Mouse (Mus musculus) lung, postnatal 4 days (tissue): Measurements from ENCODE around the gene Ncoa3.

ENCODE experiments used
- DNase-seq, 2 experiments: peaks; one replicate each; pipeline ENCODE4 v3.0.0; 2021

Ncoa3 gene

DNA sequence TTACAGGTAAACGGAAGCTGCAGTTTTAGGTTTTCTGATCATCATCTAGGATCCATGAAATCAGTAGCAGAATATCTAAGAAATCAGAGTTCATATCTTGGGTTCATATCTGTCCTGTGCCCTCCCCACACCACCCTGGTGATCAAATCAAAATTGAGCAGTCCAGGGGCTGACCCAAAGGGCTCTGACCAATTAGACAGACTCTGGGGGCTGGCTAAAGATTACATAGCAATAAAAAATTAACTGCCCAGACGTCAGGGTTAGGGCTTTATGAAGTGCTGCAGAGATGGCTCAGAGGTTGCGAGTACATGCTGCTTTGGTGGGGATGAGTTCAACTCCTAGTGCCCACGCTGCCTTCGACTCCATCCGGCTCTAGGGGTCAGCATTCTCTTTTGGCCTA is 14.6 kb downstream of the Ncoa3 start:
- DNase-seq = peak in 1 of 2 experiments; percentile 49

DNA sequence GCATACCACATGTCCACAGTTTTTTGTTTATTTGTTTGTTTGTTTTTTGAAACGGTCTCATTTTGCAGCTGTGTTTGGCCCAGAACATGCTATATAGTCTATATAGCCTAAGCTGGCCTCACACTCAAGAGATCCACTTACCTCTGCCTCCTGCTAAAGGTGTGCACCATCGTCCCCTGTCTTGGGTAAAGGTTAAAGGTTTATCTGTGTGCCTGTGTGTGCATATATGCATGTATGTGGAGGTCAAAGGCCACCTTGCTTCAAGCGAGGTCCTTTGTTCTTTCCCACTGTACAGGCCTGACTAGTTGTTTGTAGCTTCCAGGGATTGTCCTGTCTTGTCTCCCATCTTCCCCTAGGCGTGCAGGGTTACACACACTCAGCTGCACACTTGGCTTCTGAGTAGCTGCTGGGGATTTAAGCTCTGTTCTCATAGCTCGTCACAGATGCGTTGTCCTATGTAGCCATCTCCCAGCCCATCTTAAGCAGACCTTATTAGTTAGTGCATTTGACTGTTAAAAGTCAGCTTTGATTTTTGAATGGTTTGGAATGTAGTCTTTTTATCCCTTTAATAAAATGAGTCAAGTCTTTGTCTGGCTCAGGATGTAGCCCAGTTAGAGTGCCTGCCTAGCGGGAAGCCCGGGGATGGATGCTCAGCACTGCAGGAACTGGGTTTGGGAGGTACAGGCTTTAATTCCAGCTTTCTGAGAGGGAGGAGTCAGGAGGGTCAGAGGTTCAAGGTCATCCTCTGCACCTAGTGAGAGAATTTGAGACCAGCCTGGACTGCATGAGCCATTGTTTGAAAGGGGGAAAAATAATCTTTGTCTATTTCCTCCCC is 16.3 kb downstream of the Ncoa3 start:
- DNase-seq = no peak

- peak in 1 of 2 experiments; percentile 53 for DNase-seq
Observed at GRCm38 (mm10) chr2:166009393-166009947, 17.0 kb downstream of the Ncoa3 start.

- peak in 1 of 2 experiments; percentile 33 for DNase-seq
Observed at GRCm38 (mm10) chr2:166010321-166010720, 17.9 kb downstream of the Ncoa3 start.

GRCm38 (mm10) chr2:166011422-166011821 is 19.0 kb downstream of the Ncoa3 start:
- DNase-seq = no peak

GRCm38 (mm10) chr2:166012145-166012544 is 19.7 kb downstream of the Ncoa3 start:
- no peak for DNase-seq

DNA sequence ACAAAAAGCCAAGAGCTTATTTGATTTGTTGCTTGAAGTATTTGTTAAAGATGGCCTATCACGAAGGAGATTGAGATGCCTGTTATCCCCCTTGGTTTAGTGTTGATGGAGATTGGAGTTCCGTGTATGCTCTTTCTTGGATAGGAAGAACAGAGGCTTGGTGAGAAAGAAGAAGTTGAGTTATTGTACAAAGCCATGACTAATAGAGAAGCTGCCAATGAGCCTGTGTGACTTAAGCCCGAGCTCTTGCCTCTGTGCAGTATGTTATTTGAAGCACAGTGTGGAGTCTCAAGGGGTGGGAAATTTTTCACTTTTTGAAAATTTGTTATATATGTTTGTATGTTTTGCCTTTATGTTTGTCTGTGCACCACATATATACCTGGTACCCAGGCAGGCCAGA is 26.3 kb downstream of the Ncoa3 start:
- no peak for DNase-seq

- no peak for DNase-seq
Observed at GRCm38 (mm10) chr2:166020026-166020425, 27.6 kb downstream of the Ncoa3 start.

GRCm38 (mm10) chr2:166021073-166021610 is 28.7 kb downstream of the Ncoa3 start:
- peak in 1 of 2 experiments; percentile 33 for DNase-seq

- no peak for DNase-seq
Observed at GRCm38 (mm10) chr2:166021642-166022041, 29.2 kb downstream of the Ncoa3 start.

DNA sequence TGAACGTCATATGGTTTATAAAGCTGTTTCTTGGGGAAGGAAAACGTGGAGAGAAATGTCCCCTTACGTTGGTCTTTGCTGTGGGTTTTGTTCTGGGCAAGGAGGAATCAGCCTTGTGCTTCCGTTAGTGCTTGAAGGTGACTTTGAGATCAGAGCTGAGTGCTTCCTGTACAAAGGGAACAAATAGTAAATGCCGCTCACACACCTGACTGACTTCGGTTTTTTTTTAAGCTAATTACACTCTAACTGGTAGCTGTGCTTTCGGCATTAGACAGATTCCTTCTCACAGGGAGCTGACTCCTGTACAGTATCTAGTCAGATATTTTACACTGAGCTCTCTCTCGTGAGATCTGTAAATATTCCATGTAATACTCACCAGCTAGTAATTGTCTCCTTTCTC is 29.9 kb downstream of the Ncoa3 start:
- DNase-seq = no peak

- no peak for DNase-seq
Observed at GRCm38 (mm10) chr2:166024079-166024478, 31.6 kb downstream of the Ncoa3 start.

GRCm38 (mm10) chr2:166024621-166025020 is 32.2 kb downstream of the Ncoa3 start:
- no peak for DNase-seq

DNA sequence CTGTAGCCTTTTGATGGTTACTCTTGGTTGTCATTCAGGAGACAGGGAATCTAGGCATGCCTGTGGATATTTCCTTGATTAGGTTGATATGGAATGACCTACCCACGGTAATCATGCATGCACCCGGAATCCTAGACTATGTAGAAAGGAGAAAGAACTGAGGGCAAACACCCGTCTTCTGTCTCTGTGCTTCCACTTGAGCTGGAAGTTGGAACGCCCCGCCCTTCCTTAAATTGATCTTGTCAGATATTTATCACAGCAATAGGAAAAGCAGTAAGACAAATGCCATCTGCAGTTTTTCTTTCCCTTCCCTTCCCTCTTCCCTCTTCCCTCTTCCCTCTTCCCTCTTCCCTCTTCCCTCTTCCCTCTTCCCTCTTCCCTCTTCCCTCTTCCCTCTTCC is 33.5 kb downstream of the Ncoa3 start:
- DNase-seq = no peak

DNA sequence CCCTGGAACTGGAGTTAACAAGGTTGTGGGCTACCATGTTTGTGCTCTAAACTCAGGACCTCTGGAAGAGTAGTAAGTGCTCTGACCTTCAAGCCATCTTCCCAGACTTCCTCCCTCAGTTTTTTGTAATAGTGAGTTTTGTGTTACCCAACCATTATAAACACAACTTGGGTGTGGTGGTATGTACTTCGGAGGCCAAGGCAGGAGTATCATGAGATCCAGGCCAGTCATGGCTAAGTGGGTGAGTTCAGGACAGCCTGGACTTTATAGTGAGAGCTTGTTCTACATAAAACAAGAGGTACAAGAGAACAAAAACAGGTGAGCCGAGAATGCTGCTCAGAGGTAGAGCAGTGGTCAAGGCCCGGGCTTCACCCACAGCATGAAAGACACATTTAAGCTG is 35.4 kb downstream of the Ncoa3 start:
- DNase-seq = no peak

DNA sequence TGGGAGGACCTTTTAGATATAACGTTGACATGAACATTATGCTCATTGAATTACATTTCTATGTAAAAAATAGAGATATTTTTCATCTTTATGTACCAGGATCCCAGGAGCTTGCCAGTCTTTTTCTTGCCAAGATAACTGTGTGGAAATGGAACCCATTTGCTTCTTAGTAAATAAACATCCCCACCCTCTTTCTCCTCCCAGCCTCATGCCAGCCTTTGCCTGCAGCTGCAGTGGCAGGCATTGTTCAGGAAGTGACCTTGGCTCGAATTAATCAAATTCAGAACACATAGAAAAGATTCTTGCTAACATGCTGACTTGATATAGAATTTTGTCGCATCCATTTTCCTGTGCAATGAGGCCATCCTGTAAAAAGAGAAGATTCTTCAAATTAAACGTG is 36.8 kb downstream of the Ncoa3 start:
- DNase-seq = no peak

DNA sequence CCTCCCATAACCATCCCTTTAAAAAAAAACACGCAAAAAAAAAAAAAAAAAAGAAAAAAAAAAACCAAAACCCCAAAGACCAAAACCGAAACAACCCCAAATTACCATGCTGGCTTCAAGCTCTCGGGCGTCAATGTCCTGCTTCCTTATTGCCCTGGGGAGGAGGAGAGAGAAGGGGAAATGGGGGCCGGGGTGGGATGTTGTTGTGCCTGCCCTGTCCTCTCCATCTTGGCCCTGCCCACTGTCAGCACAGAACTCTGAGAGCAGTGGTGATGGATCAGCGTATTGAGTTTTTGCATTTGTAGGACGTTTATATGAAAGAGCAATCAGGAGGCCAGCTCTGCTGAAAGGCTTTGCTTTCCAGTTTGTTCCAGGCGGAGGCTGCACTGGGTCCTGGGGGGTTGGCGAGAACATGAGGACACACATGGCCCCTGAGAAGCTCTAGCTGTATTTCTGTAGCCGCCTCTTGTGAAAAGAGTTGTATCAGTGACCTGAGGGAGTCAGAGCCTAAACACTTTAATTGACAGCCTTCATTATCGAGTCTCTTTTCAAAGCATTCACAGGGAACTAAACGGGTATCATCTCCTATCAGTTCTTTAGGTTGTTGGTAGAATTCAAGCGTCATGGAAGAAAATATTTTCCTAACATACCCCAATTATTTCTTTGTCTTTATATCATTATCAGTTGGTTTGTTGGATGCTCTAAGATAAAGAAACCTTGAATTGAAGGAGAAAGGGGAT is 38.0 kb downstream of the Ncoa3 start:
- DNase-seq = peak; percentile 33 to 36

- peak; percentile 67 to 72 for DNase-seq
Observed at GRCm38 (mm10) chr2:166031120-166031929, 38.9 kb downstream of the Ncoa3 start.

DNA sequence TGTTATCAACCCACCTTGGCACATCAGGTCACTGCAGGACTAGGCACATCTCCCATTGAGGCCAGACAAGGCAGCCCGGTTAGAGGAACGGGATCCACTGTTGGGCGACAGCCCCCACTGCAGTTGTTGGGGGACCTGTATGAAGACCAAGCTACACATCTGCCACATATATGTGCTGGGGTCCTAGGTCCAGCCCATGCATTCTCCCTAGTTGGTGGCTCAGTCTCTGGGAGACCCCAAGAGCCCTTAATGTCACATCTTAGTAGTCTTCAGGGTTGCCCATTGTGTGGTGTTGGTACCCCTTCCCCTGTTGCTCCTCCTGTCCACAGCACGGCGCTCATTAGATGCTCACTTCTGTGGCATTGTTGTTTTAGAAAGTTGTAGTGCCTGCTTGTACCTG is 40.2 kb downstream of the Ncoa3 start:
- DNase-seq = no peak

GRCm38 (mm10) chr2:166034967-166035490 is 42.6 kb downstream of the Ncoa3 start:
- DNase-seq = no peak

DNA sequence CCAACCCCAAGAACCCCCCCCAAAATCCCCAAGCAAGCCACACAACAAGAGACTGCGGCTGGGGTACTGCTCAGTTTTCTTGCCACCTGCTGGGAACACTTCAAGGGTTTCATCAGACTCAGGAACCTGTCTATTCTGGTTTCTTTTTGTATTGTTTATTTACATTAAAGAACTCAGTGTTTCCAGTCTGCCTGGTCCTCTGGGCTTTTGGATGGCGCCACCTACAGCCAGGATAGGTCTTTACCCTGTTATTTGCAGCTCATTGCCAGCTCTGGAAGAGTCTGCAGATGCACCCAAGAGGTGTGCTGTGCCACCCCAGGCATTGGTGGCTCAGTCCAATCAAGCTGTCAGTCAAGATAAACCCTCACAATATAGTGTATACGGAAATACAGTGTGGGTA is 43.3 kb downstream of the Ncoa3 start:
- DNase-seq = peak; percentile 67 to 83

GRCm38 (mm10) chr2:166039681-166040080 is 47.2 kb downstream of the Ncoa3 start:
- DNase-seq = no peak
